Mouse (Mus musculus) kidney, postnatal 0 days (tissue): ENCODE data around the gene Gpx7. TPM values are rescaled to one million over a fixed set of nuclear protein-coding genes. Genes with fewer than 3 reads are reported as not detected.

Experiments used
- ATAC-seq: fragments of 200-750 bp; cut with Nextera tagmentation; replicated peaks from 2 replicates; pipeline ENCODE4 v1.8.0; 2017; ENCODE audit warnings: low read depth, moderate number of reproducible peaks, moderate TSS enrichment, moderate library complexity; ENCODE audit not compliant: low FRiP score
- DNase-seq: peaks from one replicate; pipeline ENCODE4 v3.0.0-alpha.2; 2016; ENCODE audit warnings: low spot score
- H3K27ac ChIP-seq: fragments of 300-500 bp; sonication (generic); 2 replicates; pipeline ENCODE4 v1.5.1; 2014; ENCODE audit warnings: mild to moderate bottlenecking
- H3K27me3 ChIP-seq: fragments of 300-500 bp; sonication (generic); 2 replicates; pipeline ENCODE4 v1.6.1; 2014; ENCODE audit warnings: low read length, mixed read lengths; ENCODE audit not compliant: insufficient read depth
- H3K36me3 ChIP-seq: fragments of 300-500 bp; sonication (generic); 2 replicates; pipeline ENCODE4 v1.6.1; 2014; ENCODE audit warnings: low read length, mixed read lengths; ENCODE audit not compliant: insufficient read depth
- H3K4me1 ChIP-seq: fragments of 300-500 bp; sonication (generic); replicated peaks from 2 replicates; pipeline ENCODE4 v1.6.1; 2014; ENCODE audit warnings: antibody characterized with exemption, low read length, mixed read lengths; ENCODE audit not compliant: insufficient read depth
- H3K4me2 ChIP-seq: fragments of 300-500 bp; sonication (generic); 2 replicates; pipeline ENCODE4 v1.6.1; 2014; ENCODE audit warnings: mild to moderate bottlenecking, low read length, moderate library complexity, mixed read lengths
- H3K4me3 ChIP-seq: fragments of 300-500 bp; sonication (generic); replicated peaks from 2 replicates; pipeline ENCODE4 v1.5.1; 2014; ENCODE audit warnings: low read depth, low read length
- H3K9ac ChIP-seq: fragments of 300-500 bp; sonication (generic); 2 replicates; pipeline ENCODE4 v1.6.1; 2014; ENCODE audit warnings: low read depth, low read length
- H3K9me3 ChIP-seq: fragments of 300-500 bp; sonication (generic); replicated peaks from 2 replicates; pipeline ENCODE4 v1.6.1; 2016; ENCODE audit warnings: low read length, inconsistent platforms, mixed read lengths
- CTCF ChIP-seq: IDR thresholded peaks from 2 replicates; pipeline ENCODE4 v1.5.1; 2016; ENCODE audit warnings: antibody characterized with exemption, low read depth, mild to moderate bottlenecking, moderate library complexity
- WGBS: fragments of 180-500 bp; shearing (Covaris S2); extraction: QIAGEN DNeasy Blood & Tissue Kit; methylation state at CpG from one replicate; pipeline ENCODE4 v1.1.7; 2014; 5-methylcytosine and 5-hydroxymethylcytosine counted together
- polyA plus RNA-seq: library from polyadenylated mRNA; unstranded; fragments of >200 nt; fragmentation: Nextera tagmentation; extraction: Ambion mirVana; gene quantifications from 2 replicates; pipeline ENCODE4 v1.2.1, GENCODE M21; 2015

Gene Gpx7
- polyA plus RNA-seq = 60.4 and 61.1 TPM in 2 replicates

DNA sequence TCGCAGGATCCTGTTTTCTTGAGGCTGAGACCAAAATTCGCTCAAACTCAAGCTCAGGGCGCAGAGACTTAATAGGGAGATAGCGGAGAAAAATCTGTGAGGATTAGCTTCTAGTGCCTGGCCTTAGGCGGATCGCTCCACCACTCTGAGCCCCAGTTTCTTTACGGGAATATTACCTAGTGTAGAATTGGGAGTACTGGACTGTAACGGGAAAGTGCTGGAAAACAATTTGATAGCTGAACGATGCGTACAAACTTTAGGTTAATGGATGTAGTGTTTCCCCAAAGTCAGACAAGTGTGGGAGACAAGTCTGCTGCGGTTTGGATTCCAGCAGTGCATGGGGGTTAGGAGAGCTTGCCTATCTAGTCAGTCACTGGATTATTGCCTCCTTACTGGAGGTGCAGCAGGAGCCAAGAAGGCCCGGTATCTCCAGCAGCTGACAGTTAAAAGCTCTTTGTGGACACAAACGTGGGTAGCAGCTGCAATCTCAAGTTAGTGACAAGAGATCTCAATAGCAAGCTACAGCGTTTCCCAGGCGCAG lies at the start of gene Gpx7:
Gene Gpx7, minus strand, starts transcription at position 101 of the 541 bp plus-strand sequence.
- Histone ChIP-seq H3K4me2 (peak within 1 kb of the TSS; percentile 73), H3K27ac (peak within 1 kb of the TSS; percentile 81), H3K4me1 (peaks cover 20% of the 10 kb centered on the region), H3K27me3 (no peaks in the 10 kb centered on the region), H3K9ac (peak within 1 kb of the TSS; percentile 73), H3K9me3 (no peaks in the 10 kb centered on the region), H3K4me3 (peak within 1 kb of the TSS; percentile 42), H3K36me3 (0 out of 2 replicates have a peak, but pooled peaks cover 2% of the 10 kb centered on the region)
- no peak for ATAC-seq
- TF ChIP-seq CTCF = no peak
- 10% methylated on average over 15 of the region's 15 CpGs for WGBS
- peak; percentile 39 for DNase-seq

DNA sequence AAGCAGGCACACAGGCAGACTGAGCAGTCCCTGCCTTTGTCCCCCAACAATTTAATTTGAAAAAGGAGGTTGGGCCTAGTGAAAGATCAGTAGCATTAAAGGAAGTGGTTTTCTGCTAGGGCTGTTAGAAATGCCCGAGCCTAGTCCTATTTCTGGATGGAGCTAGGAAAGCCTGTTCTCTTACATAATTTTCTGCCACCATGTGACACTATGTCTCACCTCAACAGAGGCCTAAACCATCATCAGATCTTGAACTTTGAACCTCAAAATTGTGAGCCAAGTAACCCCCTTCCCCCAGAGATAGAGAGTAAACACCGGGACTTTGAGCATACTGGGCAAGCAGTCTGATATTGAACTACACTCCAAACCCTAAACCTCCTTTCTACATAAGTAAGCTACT lies 49.3 kb upstream of the Gpx7 start:
- DNase-seq (no peak), ATAC-seq (no peak)
- Histone ChIP-seq H3K4me1 (no peaks in the 10 kb centered on the region), H3K4me3 (no peak overlapping the region), H3K4me2 (no peak overlapping the region), H3K36me3 (no peaks in the 10 kb centered on the region), H3K27me3 (no peaks in the 10 kb centered on the region), H3K9ac (no peak overlapping the region), H3K27ac (no peak overlapping the region), H3K9me3 (no peaks in the 10 kb centered on the region)
- TF ChIP-seq CTCF = no peak
- 68% methylated on average over 2 of the region's 2 CpGs for WGBS

- 87% methylated on average over 7 of the region's 7 CpGs for WGBS
- Histone ChIP-seq H3K4me1 (no peaks in the 10 kb centered on the region), H3K27ac (no peak overlapping the region), H3K27me3 (no peaks in the 10 kb centered on the region), H3K9ac (no peak overlapping the region), H3K4me3 (no peak overlapping the region), H3K9me3 (no peaks in the 10 kb centered on the region), H3K4me2 (no peak overlapping the region), H3K36me3 (no peaks in the 10 kb centered on the region)
- TF ChIP-seq CTCF = no peak
- ATAC-seq = no peak
- DNase-seq = no peak
These were observed 41.3 kb upstream of the Gpx7 start for GRCm38 (mm10) chr4:108448091-108448490.

DNA sequence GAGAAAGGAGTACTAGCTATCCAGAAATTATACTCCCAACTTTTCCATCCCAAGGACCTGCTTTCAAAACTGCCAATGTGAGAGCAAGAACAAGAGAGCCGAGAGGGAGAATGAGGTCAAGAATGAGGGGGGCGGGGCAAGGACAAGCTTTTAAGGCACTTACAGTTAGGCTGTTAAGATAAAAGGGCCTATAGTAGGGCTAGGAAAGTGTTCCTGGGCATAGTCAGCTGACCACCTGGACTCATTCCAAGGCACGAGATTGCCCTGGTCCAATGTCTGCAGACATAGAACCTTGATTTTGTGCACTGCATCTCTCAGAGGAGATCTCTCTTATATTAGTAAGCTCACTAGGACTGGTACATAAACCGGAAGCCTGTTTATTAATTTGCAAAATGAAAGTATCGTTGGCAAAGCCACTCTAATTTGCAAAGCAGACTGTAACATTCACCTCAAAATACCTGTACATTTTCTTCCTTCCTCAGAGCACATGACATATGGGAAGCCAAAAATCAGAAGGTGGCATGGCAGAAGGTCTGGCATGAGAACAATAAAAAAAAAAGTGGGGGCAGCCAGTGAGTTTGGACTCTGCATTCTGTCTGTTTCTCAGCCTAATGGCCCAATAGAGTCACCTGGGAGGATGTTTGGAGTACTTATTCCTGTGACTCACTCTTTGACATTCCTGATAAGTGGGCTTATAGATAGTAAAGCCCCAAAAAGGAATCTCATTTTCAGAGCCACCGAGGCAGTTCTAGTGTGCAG lies 31.5 kb upstream of the Gpx7 start:
- TF ChIP-seq CTCF = no peak
- DNase-seq = no peak
- H3K4me2 ChIP-seq = no peak overlapping the region

DNA sequence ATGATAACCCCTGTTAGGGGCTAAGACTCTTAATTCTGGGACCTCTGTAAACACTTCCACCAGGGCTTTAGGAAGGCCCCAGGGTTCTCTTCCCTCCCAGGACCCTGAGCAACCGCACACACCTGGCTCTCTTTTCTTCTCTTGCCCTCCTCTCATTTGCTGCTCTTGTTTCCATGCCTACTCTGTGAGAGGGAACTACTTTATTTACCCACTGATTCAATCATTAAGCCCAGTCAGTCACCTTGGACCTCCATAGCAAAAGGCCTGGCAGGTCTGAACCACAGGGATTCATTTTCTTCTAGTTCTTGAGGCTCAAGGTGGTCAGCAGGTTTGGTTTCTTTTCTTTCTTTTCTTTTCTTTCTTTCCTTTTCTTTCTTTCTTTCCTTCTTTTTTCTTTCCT lies 29.5 kb upstream of the Gpx7 start:
- Histone ChIP-seq H3K9me3 (no peaks in the 10 kb centered on the region), H3K4me3 (no peak overlapping the region), H3K9ac (no peak overlapping the region), H3K27ac (no peak overlapping the region), H3K4me2 (no peak overlapping the region), H3K36me3 (no peaks in the 10 kb centered on the region), H3K27me3 (no peaks in the 10 kb centered on the region), H3K4me1 (no peaks in the 10 kb centered on the region)
- no peak for TF ChIP-seq CTCF
- DNase-seq = no peak
- WGBS = 83% methylated on average over 1 of the region's 1 CpGs
- ATAC-seq = no peak

More for the DNA sequence above, 31.5 kb upstream of the Gpx7 start:
- WGBS = 63% methylated on average over 6 of the region's 6 CpGs
- Histone ChIP-seq H3K4me1 (no peaks in the 10 kb centered on the region), H3K4me3 (no peak overlapping the region), H3K36me3 (no peaks in the 10 kb centered on the region), H3K9me3 (no peaks in the 10 kb centered on the region), H3K27me3 (no peaks in the 10 kb centered on the region), H3K27ac (no peak overlapping the region), H3K9ac (no peak overlapping the region)
- no peak; the same call in 1 of the 2 replicates for ATAC-seq

GRCm38 (mm10) chr4:108435646-108436045 lies 28.9 kb upstream of the Gpx7 start:
- Histone ChIP-seq H3K4me1 (no peaks in the 10 kb centered on the region), H3K9ac (no peak overlapping the region), H3K4me2 (no peak overlapping the region), H3K36me3 (no peaks in the 10 kb centered on the region), H3K4me3 (no peak overlapping the region), H3K9me3 (no peaks in the 10 kb centered on the region), H3K27ac (no peak overlapping the region), H3K27me3 (no peaks in the 10 kb centered on the region)
- TF ChIP-seq CTCF = no peak
- 76% methylated on average over 3 of the region's 3 CpGs for WGBS
- ATAC-seq (no peak), DNase-seq (no peak)
